Mouse (Mus musculus) E14TG2a.4 (cell line): ENCODE data around the gene Slc25a21.

Experiments
- H3K27me3 ChIP-seq: 2 replicates; pipeline ENCODE4 v1.6.1; 2014; ENCODE audit warnings: low read length, control low read depth; ENCODE audit not compliant: insufficient read depth
- H3K36me3 ChIP-seq: 2 replicates; pipeline ENCODE4 v1.6.1; 2014; ENCODE audit warnings: low read length, control low read depth; ENCODE audit not compliant: insufficient read depth
- H3K4me1 ChIP-seq: replicated peaks from 2 replicates; pipeline ENCODE4 v1.6.1; 2014; ENCODE audit warnings: low read depth, low read length, control low read depth
- H3K4me3 ChIP-seq: replicated peaks from 2 replicates; pipeline ENCODE4 v1.5.1; 2014; ENCODE audit warnings: mild to moderate bottlenecking, low read length
- H3K9me3 ChIP-seq: 2 replicates; pipeline ENCODE4 v1.6.1; 2014; ENCODE audit warnings: low read length, control low read depth
- CTCF ChIP-seq: conservative IDR thresholded peaks from 2 replicates; pipeline ENCODE4 v1.5.1; 2014; ENCODE audit warnings: low read length
- NANOG ChIP-seq: IDR thresholded peaks from 2 replicates; pipeline ENCODE4 v1.6.1; 2014; ENCODE audit warnings: borderline replicate concordance, low read length, mixed read lengths
- POU5F1 ChIP-seq: IDR thresholded peaks from 2 replicates; pipeline ENCODE4 v1.6.1; 2014; ENCODE audit warnings: low read length, borderline replicate concordance

Gene Slc25a21

DNA sequence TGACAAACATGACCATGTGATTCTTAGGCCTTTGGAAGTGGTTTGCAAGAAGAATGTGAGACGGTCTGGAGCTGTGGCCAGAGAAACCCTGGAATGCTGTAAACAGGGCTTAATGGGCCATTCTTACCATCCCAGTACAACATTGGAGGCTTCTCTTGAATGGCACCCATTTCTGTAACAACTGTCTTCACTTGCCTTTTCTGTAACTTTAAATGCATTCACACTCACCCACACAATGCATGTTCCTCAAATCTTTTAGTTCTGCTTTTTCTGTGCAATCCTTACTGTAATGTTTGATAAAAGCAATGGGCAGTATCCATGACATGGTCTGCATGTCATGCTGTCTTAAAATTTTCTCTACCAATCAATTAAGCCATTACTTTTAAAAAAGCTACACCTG, 95.0 kb downstream of the Slc25a21 start:
- TF ChIP-seq NANOG: no peak
- TF ChIP-seq CTCF: no peak
- H3K9me3 ChIP-seq: no peaks in the 10 kb centered on the region

DNA sequence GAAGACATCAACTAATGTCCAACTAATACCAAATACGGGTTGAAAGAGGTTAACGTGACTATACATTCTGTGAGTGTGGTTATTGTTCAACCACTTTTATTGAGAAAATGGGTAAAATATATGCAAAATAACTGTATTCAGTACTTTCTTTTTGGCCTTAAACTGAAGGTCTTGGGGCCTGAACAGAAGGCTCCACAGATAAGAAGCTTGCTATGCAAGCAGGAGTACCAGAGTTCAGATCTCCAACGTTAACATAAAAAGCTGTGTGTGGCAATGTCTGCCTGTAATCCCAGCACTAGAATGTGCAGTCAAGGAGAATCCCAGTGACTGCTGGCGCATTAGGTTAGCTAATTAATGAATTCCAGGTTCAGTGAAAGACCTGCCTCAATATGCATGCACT, 96.7 kb downstream of the Slc25a21 start:
- no peaks in the 10 kb centered on the region for H3K27me3 ChIP-seq
- H3K9me3 ChIP-seq: no peaks in the 10 kb centered on the region
- H3K36me3 ChIP-seq: no peaks in the 10 kb centered on the region
- TF ChIP-seq CTCF (no peak), POU5F1 (no peak), NANOG (no peak)
- H3K4me3 ChIP-seq: no peak overlapping the region
- H3K4me1 ChIP-seq: peaks cover 29% of the 10 kb centered on the region

More for the DNA sequence above, 95.0 kb downstream of the Slc25a21 start:
- no peaks in the 10 kb centered on the region for H3K27me3 ChIP-seq
- peaks cover 25% of the 10 kb centered on the region for H3K4me1 ChIP-seq
- H3K36me3 ChIP-seq: no peaks in the 10 kb centered on the region
- H3K4me3 ChIP-seq: no peak overlapping the region

DNA sequence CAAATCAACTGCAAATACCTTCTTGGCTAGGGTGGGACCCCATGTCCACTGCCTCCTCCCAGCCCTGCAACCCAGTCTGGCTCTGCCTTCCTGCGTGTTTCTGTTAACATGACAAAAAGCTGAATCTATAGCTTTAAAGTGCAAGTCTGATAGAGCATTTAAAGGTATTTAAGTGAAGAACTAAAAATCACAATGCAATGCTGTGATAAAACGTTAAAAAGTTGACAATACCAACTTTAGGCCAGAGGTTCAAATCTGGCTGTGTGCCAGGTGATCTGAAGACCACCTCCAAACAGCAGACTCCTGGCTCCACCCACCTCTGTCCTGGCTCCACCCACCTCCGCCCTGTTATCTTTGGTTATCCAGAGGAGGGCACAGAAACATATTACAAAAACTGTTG, 98.2 kb downstream of the Slc25a21 start:
- no peak overlapping the region for H3K4me3 ChIP-seq
- TF ChIP-seq CTCF: no peak
- peak; percentile 27; the same call in 1 of the 2 replicates for TF ChIP-seq NANOG
- no peaks in the 10 kb centered on the region for H3K36me3 ChIP-seq
- H3K4me1 ChIP-seq: peaks cover 29% of the 10 kb centered on the region
- H3K27me3 ChIP-seq: no peaks in the 10 kb centered on the region
- H3K9me3 ChIP-seq: no peaks in the 10 kb centered on the region

- no peaks in the 10 kb centered on the region for H3K27me3 ChIP-seq
- H3K4me1 ChIP-seq: peaks cover 29% of the 10 kb centered on the region
- H3K9me3 ChIP-seq: no peaks in the 10 kb centered on the region
- TF ChIP-seq CTCF (no peak), POU5F1 (no peak), NANOG (no peak)
- no peaks in the 10 kb centered on the region for H3K36me3 ChIP-seq
- no peak overlapping the region for H3K4me3 ChIP-seq
These were observed 98.9 kb downstream of the Slc25a21 start for GRCm38 (mm10) chr12:57098371-57098770.

DNA sequence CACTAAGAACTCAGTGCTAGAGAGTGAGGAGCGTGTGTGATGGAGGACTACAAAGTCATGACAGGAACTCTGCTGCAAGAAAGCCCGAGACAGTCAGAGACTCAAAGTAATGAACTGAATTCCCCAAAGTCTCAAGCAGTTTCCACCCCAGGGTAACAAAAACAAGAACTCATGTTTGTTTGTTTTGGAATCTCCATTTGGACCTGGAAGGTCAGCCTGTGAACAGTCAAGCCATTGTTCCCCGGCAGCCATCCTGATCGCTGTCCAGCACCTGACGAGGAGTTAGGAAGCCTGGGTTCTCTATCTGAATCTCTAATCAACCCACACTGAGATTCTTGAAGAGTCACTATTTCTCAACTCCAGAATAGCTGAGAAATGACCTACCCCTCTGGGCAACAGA, 104.2 kb downstream of the Slc25a21 start:
- no peaks in the 10 kb centered on the region for H3K27me3 ChIP-seq
- no peaks in the 10 kb centered on the region for H3K9me3 ChIP-seq
- TF ChIP-seq NANOG (no peak), CTCF (no peak), POU5F1 (no peak)
- no peak overlapping the region for H3K4me3 ChIP-seq
- no peaks in the 10 kb centered on the region for H3K36me3 ChIP-seq
- peaks cover 12% of the 10 kb centered on the region for H3K4me1 ChIP-seq

DNA sequence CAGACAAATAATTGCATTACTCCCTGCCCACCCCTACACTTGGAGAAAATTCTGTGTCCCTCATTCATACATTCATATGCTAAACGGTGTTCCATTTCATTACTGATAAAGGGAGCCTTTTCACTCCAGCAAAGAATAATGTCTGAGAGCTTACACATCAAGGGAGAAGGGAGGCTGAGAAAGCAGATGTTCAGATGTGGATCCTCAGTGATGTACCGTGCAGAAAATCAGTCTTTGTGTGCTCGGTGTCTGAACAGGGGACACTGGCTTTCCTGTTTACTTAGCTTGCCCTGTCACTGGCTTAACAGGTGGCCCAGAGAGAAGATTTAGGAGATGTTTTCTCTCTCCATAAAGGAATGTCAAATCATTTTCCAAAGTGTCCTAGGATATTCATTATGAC, 112.8 kb downstream of the Slc25a21 start:
- H3K36me3 ChIP-seq: no peaks in the 10 kb centered on the region
- no peak for TF ChIP-seq CTCF
- H3K27me3 ChIP-seq: no peaks in the 10 kb centered on the region
- H3K4me3 ChIP-seq: no peak overlapping the region
- H3K4me1 ChIP-seq: no peaks in the 10 kb centered on the region
- no peaks in the 10 kb centered on the region for H3K9me3 ChIP-seq

DNA sequence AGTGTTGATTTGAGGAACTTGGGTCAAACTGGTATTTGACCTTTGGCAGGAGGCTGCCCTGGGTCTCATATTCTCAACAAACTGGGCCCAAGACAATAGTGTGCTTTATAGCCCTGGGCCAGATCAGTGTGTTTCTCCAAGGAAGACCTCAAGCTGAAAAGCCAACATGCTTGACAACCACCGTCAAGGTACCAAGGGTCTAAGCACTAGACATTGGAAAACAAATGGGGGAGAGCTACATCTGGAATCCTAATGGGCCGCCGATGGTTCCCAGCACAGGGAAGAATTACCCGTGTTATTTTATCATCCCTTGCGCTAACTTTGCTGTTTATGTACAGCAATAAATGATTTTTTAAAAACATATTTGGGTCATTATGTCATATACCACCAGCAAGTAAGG, 113.7 kb downstream of the Slc25a21 start:
- Histone ChIP-seq H3K36me3 (no peaks in the 10 kb centered on the region), H3K9me3 (no peaks in the 10 kb centered on the region), H3K4me3 (no peak overlapping the region), H3K27me3 (no peaks in the 10 kb centered on the region), H3K4me1 (no peaks in the 10 kb centered on the region)
- no peak for TF ChIP-seq POU5F1
- no peak for TF ChIP-seq NANOG
- TF ChIP-seq CTCF: no peak

- Histone ChIP-seq H3K36me3 (no peaks in the 10 kb centered on the region), H3K27me3 (no peaks in the 10 kb centered on the region), H3K9me3 (no peaks in the 10 kb centered on the region), H3K4me3 (no peak overlapping the region), H3K4me1 (no peaks in the 10 kb centered on the region)
- TF ChIP-seq NANOG (no peak), POU5F1 (no peak), CTCF (no peak)
These were observed 120.7 kb downstream of the Slc25a21 start for GRCm38 (mm10) chr12:57076606-57077005.

DNA sequence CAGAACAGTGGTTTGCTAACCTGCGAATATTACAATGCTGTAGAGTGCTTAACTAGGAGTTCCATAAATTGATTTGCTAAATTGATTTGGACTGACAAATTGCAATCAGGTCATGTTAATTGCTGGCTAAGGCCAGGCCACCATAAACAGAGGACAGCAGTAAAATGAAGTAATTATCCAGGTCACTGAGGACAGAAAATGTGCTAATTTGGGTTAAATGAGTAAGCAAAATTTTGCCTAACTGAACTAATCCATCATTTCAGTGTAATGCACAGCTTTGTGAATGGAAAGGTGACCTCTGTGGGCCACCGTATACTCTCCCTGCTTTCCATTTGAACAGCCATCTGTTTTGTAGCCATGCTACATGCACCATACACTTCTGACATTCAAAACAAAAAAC, 124.7 kb downstream of the Slc25a21 start:
- no peaks in the 10 kb centered on the region for H3K27me3 ChIP-seq
- H3K9me3 ChIP-seq: no peaks in the 10 kb centered on the region
- no peaks in the 10 kb centered on the region for H3K36me3 ChIP-seq
- TF ChIP-seq CTCF (no peak), NANOG (no peak), POU5F1 (no peak)
- H3K4me3 ChIP-seq: no peak overlapping the region
- no peaks in the 10 kb centered on the region for H3K4me1 ChIP-seq

DNA sequence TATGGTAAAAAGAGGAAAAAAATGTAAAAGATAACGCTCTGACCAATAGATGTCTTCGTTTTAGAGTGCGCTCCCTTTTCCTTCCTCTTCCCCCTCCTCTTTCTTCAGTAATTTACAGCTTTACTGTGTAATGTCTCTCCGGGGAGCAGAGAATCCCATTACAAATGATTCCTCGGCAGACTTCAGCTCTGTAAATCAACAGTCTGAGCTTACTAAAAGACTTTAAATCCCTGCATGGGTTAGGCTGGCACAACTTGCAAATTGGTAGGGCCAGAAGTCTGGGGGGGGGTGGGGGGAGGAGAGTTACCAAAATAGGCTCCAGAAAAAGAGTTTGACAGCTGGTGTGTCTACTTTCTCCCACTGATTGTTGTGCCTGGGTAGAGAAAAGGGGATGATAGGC, 128.7 kb downstream of the Slc25a21 start:
- no peaks in the 10 kb centered on the region for H3K4me1 ChIP-seq
- H3K9me3 ChIP-seq: no peaks in the 10 kb centered on the region
- no peaks in the 10 kb centered on the region for H3K36me3 ChIP-seq
- no peak for TF ChIP-seq CTCF
- no peak for TF ChIP-seq POU5F1
- no peak for TF ChIP-seq NANOG
- no peaks in the 10 kb centered on the region for H3K27me3 ChIP-seq
- no peak overlapping the region for H3K4me3 ChIP-seq
